Mouse (Mus musculus) cortical plate, adult 2 months (tissue): ENCODE data around the gene Surf6.

Experiments used
- CTCF ChIP-seq: fragments of 200-500 bp; IDR thresholded peaks from 2 replicates; pipeline ENCODE4 v1.5.1; 2011; ENCODE audit warnings: mild to moderate bottlenecking, control low read depth, low read length; ENCODE audit not compliant: insufficient read depth; ENCODE audit errors: extremely low read depth
- POLR2A ChIP-seq: fragments of 200-500 bp; IDR thresholded peaks from 2 replicates; pipeline ENCODE4 v1.6.1; 2011; ENCODE audit warnings: mild to moderate bottlenecking, low read length, control low read depth; ENCODE audit not compliant: insufficient read depth; ENCODE audit errors: extremely low read depth

DNA sequence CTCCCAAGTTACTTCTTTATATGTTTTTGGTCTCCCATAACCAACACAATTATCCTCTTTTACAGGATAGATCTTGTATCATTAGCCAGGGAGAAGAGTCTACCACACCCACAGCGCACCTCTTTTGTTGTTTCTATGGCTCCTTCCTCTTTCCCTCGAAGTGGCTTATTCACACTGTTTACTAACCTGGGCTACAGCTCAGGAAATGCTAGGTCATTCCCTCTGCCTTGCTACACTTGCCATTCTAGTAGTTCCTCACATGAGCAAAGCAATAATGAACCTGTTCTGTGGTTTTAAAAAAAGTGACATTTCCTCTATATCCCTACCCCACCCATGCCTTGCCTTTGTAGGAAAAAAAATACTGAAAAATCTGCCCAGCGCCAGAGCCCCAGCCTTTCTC lies 39.8 kb downstream of the Surf6 start:
- TF ChIP-seq CTCF (no peak), POLR2A (no peak)
